Comparison of ENCODE assay signal across 8 mouse cellular contexts in the genomic region with DNA sequence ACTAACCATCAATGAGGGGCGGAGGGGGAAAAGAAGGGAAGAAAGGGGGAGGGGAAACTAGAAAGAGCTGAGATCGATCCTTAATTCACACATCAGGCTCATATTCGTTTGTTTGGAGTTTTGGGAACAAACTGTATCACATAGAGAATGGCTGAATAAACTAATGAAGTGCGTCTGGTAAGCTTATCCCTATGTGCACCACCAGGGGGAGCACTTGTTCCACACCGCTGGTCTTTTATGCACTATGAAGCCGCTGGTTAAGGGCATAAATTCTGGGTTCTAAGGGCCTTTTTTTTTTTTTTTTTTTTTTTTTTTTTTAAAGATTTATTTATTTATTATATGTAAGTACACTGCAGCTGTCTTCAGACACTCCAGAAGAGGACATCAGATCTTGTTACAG. TPM values are rescaled to one million over a fixed set of nuclear protein-coding genes. Genes with fewer than 3 reads are reported as not detected.
DNase-seq lines count a peak whose midpoint lies in the region; ATAC-seq and TF ChIP-seq lines count a peak whose summit lies in the region.

No protein-coding gene starts in this region.

- 17% methylated on average over 6 of the region's 6 CpGs for WGBS in hindbrain, embryonic 14.5 days

- peaks cover 39% of the 10 kb centered on the region for H3K4me1 ChIP-seq in bone marrow macrophage, adult 2 months (ENCODE audit: control insufficient read depth, insufficient read depth, low read length)
- H3K4me1 ChIP-seq in hindbrain, embryonic 14.5 days (replicated peaks; ENCODE audit: control insufficient read depth, insufficient read depth, low read length) = no peaks in the 10 kb centered on the region

- no peaks in the 10 kb centered on the region for H3K27me3 ChIP-seq in hindbrain, embryonic 14.5 days (ENCODE audit: control insufficient read depth, insufficient read depth, low read length)

- no peaks in the 10 kb centered on the region for H3K36me3 ChIP-seq in hindbrain, embryonic 14.5 days (replicated peaks; ENCODE audit: control insufficient read depth, insufficient read depth)

- peak; percentile 67 for DNase-seq in urinary bladder, postnatal 25 days (ENCODE audit: low spot score)
- no peak for DNase-seq in urinary bladder, postnatal 4 days (ENCODE audit: low spot score in 2 of 2)
- peak; percentile 86 for DNase-seq in hindbrain, embryonic 14.5 days (ENCODE audit: low spot score)
- DNase-seq in liver = peak; percentile 79
- peak; percentile 59 to 73 for DNase-seq in natural killer cell, adult 2 months (ENCODE audit: low spot score in 2 of 2)
- no peak for DNase-seq in urinary bladder, adult 18-20 months (ENCODE audit: low spot score in 2 of 2)

- H3K9me3 ChIP-seq in hindbrain, embryonic 14.5 days (ENCODE audit: control insufficient read depth, low read length) = no peaks in the 10 kb centered on the region

- no peak overlapping the region for H3K4me3 ChIP-seq in bone marrow macrophage, adult 2 months (ENCODE audit: insufficient read depth, low read length)
- H3K4me3 ChIP-seq in hindbrain, embryonic 14.5 days (replicated peaks; ENCODE audit: low read length) = no peak overlapping the region

- H3K4me2 ChIP-seq in hindbrain, embryonic 14.5 days (replicated peaks) = no peak overlapping the region

- no peak for TF ChIP-seq POLR2A in bone marrow macrophage, adult 2 months (IDR thresholded peaks at IDR 0.05; ENCODE audit: borderline replicate concordance, low read depth, low read length)

- H3K27ac ChIP-seq in bone marrow macrophage, adult 2 months (ENCODE audit: insufficient read depth, low read depth, low read length) = no peak overlapping the region
- no peak overlapping the region for H3K27ac ChIP-seq in hindbrain, embryonic 14.5 days

- H3K9ac ChIP-seq in hindbrain, embryonic 14.5 days = no peak overlapping the region

- TF ChIP-seq CTCF in bone marrow macrophage, adult 2 months (IDR thresholded peaks at IDR 0.05; ENCODE audit: low read depth, low read length) = peak; percentile 27; the same call in 1 of the 2 replicates

- ATAC-seq in erythroblast, adult 5-6 weeks (replicated peaks; ENCODE audit: low FRiP score, poor library complexity, severe bottlenecking) = peak; percentile 66
- no peak for ATAC-seq in hindbrain, embryonic 14.5 days (ENCODE audit: low FRiP score)

RNA-seq across cellular contexts. Expression of a gene that starts 18.3 kb away (rescaled TPM):
- 265 and 283 TPM in 2 replicates for polyA plus RNA-seq in bone marrow macrophage, adult 2 months (2012; ENCODE audit: insufficient read depth, insufficient read length, missing spikeins)
- total RNA-seq in erythroblast, adult 5-6 weeks (2015; ENCODE audit: low replicate concordance) = 38.0 and 49.5 TPM in 2 replicates
- total RNA-seq in erythroblast, adult 5-6 weeks (2017; ENCODE audit: low replicate concordance) = 26.3 and 33.3 TPM in 2 replicates
- 22.5 and 23.7 TPM in 2 replicates for polyA plus RNA-seq in hindbrain, embryonic 14.5 days (2014; fragmentation: Nextera tagmentation; extraction: Ambion mirVana)

RNA-seq across cellular contexts. Expression of a gene that starts 22.2 kb away (rescaled TPM):
- polyA plus RNA-seq in bone marrow macrophage, adult 2 months (2012; ENCODE audit: insufficient read depth, insufficient read length, missing spikeins) = 0.84 and 1.1 TPM in 2 replicates
- 92.8 and 106 TPM in 2 replicates for total RNA-seq in erythroblast, adult 5-6 weeks (2015; ENCODE audit: low replicate concordance)
- 97.3 and 107 TPM in 2 replicates for total RNA-seq in erythroblast, adult 5-6 weeks (2017; ENCODE audit: low replicate concordance)
- 14.8 and 18.2 TPM in 2 replicates for polyA plus RNA-seq in hindbrain, embryonic 14.5 days (2014; fragmentation: Nextera tagmentation; extraction: Ambion mirVana)

RNA-seq across cellular contexts. Expression of a gene that starts 37.0 kb away (rescaled TPM):
- polyA plus RNA-seq in bone marrow macrophage, adult 2 months (2012; ENCODE audit: insufficient read depth, insufficient read length, missing spikeins) = 20.5 and 23.2 TPM in 2 replicates
- total RNA-seq in erythroblast, adult 5-6 weeks (2015; ENCODE audit: low replicate concordance) = 10.8 and 13.6 TPM in 2 replicates
- total RNA-seq in erythroblast, adult 5-6 weeks (2017; ENCODE audit: low replicate concordance) = 10.9 and 12.4 TPM in 2 replicates
- 50.3 TPM in 2 replicates for polyA plus RNA-seq in hindbrain, embryonic 14.5 days (2014; fragmentation: Nextera tagmentation; extraction: Ambion mirVana)

Comparison
In these comparisons a context has a peak if more than half of its experiments do, and no peak if none do; other contexts are left out.
1. DNase-seq: peak in urinary bladder, postnatal 25 days (single experiment), hindbrain, embryonic 14.5 days (single experiment), liver (single experiment) and natural killer cell, adult 2 months (2 of 2); none in urinary bladder, postnatal 4 days (0 of 2) and urinary bladder, adult 18-20 months (0 of 2).
2. RNA of a gene that starts 18.3 kb away (polyA plus RNA-seq): 265 to 283 TPM in bone marrow macrophage, adult 2 months; 22.5 to 23.7 TPM in hindbrain, embryonic 14.5 days; every median in the first group is over 10 times any median in the second.